Mouse (Mus musculus) heart, adult 10 weeks (tissue): Measurements from ENCODE around the gene Ddb1. TPM values are rescaled to one million over a fixed set of nuclear protein-coding genes. Genes with fewer than 3 reads are reported as not detected.

Source experiments
- polyA plus RNA-seq: library from polyadenylated mRNA; stranded (reverse); fragments of 350-450 nt; fragmentation: Illumina TruSeq; extraction: RNeasy Lipid Tissue Mini Kit (QIAGEN cat#74804); gene quantifications from one replicate; pipeline ENCODE4 v1.2.3, GENCODE M21; 2014; ENCODE audit warnings: low read depth, low replicate concordance

The Ddb1 gene
- 142 TPM for polyA plus RNA-seq

DNA sequence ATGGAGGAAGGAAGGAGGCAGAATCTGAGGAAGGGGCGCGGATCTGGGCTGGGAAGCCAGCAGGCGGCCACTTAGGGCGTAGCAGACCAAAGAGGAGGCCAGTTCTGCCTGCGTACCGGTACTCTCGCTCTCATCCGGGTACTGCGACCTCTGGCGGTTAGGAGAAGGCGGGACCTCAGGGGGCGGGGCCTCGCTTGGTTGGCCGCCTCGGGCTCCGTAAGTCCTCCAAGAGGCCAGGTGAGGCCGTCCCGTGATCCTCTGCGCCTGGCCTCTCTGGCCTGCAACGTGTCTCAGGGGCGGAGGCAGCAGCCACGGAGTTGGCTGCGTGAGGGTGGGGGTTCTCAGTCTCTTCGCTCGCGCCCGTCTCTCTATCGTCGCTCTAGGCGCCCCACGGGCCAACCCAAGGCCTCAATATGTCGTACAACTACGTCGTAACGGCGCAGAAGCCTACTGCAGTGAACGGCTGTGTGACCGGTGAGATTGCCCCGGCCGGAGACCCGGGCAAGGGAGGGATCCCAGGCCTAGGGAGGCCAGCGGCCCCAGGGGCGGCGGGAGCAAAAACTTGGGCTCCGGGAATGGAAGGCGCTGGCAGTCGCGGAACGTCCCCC, at the start of gene Ddb1, which contains the start of gene Tkfc:
Gene Ddb1 (plus strand): TSS at position 35 of the 608 bp plus-strand sequence.
Gene Tkfc (minus strand): TSS at position 362 of the 608 bp plus-strand sequence.

DNA sequence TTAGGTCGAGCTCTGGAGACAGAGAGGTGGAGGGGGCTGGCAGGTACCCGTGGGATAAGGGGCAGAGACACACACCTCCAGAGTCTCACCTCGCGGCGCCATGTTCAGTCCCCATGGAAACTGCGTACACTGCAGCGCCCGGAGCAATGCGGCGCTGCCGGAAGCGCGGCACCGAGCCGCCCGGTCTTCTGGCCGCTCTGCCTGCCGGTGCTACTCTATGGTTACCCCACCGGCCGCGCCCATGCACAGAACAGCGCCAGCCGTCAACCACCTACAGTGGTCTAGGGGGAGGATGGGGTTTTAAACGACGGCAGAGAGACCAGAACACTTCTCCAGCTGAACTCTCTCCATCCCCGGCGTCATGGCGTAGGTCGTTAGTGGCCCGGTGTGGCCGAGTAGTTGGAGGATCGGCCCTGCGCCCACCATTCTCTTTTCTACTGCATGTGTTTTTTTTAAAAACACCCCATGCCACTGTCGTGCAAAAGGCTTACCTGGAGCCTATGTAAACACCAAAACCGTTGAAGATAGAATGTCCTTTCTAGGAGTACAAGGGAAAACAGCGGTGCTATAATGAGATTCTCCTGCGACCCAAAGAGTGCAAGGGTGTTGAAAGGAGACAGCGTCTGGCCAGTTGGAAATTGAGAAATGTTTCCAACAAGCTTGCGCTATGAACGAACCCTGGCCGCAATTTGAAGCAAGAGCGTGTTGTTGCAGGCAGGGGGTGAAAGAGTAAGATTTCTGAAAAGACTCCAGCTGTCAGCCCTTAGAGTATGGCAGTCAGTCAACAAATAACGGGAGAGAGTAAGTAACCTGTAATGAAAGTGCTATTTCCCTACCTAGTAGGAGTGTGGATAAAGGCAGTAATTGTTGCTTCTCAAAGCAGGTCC, 49.3 kb upstream of the Ddb1 start, which contains the start of gene Tmem216:
Gene Tmem216 (minus strand): TSS at position 615 of the 887 bp plus-strand sequence.

DNA sequence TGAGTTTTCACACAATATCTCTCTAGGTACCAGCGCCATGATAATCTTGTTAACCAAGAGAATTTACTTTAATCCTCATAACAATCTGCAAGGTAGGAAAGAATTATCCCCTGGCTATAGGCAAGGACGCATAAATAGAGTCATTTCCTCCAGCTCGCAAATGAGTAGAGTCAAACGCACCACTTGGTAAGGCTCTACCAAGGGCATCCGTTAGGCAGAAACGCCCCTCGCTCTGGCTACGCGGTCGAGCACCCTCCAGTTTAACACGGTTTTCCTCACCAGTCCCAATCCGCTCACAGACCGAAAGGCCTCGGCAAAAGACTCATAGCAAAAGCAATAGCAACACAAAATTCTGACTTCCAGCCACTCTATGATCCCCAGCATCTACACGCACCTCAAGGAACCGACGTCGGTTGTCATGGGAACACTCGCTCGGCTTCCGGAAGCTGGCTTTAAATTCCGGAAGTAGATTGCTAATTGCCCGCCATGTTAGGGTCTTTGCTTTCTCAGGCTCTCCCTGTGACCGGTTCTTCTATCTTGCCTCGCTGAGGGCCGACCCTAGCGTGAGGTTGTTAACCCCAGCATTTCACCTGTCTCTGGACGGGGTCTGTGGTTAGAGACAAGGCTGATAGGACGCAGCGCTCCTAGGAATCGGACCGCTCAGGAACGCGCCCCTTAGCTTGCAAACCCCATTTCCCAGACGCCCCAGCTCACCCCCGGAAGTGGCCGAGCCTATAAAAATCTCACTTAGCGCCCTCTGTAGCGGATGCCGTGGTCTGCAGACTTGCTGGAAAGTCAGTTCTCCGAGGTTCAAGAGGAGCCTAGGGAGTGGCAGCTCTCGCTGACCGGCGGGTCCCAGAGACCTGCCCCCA, 28.2 kb upstream of the Ddb1 start, which contains the start of the genes Cyb561a3 and Tmem138:
Gene Cyb561a3 (plus strand): TSS at position 483 of the 872 bp plus-strand sequence.
Gene Tmem138 (minus strand): TSS at position 673 of the 872 bp plus-strand sequence.

DNA sequence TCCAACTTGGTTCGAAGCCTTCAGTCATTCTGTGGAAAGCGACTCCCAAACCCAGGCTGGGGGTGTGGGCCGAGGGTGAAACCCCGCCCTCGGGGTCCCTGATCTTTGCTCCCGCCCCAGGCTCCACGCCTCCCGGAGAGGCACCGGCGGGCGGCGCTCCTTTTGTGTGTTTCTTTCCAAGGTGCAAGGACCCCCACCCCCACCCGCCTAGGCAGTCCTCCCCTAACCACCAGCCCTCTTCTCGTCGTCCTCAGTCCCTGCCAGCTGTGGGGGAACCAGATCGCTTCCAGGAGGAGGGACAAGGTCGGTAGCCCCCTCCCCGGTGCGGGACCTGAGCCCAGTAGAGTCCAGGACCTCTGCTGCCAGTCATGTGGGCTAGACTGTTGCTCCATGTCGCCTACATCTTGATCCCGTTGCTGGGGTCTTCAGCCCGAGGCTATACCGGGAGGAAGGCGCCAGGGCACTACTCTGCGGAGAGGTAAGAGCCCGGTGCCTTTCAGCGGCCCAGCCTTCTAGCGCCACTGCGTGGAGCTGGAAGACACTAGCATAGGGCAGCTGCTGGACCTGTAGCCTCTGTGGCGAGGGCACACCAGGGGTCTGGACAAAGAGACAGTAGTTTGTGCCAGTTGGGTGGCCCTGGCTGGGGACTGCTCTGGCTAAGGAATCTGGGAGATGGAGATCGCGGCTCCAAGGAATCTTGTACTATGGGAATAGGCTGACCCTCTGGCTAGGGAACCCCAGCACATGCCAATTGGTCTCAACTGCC, 29.2 kb downstream of the Ddb1 start, which contains the start of gene Vwce:
Gene Vwce (plus strand): TSS at position 108 of the 766 bp plus-strand sequence.

DNA sequence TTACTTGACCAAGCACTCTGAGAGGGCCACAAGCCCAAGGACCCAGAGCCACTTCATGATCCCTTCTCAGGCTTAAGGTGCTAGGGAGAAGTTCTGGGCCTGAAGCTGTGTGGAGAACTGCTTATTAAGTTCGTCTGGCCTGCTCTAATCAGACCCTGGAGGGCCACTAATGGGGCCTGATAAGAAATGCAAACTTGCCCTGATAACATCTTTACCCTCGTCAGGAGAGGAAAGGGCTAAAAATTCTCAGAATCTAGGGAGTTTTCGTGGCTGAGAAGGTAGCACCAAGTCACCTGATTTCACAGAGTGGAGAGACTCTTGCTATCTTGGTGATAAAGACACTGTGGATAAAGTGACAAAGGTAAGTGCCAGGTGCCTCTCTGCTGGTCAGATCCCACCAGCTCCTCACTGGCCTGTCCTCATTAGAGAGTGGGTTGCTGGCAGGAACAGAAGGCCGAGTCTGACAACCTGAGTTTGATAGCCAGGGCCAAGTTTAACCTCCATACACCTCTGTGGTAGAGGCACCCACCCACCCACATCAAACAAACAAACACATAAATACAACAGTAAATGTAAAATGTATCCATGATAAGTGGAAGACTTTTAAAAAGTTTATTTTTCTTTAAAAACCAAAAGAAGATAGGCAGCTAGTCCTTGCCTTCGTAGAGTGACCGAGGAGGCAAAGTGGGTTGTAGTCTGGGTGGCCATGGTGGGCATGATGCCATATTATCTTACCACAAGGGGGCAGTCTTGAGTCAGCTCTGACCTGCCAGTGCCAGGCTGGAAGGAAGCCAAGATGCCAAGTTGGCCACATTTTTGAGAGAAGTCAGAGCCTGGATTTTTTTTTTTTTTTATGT, 73.0 kb downstream of the Ddb1 start, which contains the start of gene Pga5:
Gene Pga5 (minus strand): TSS at position 157 of the 857 bp plus-strand sequence.

Other genes with a start within 250 kb of the Ddb1 start
- gene Syt7, start 216.2 kb upstream of the Ddb1 start, polyA plus RNA-seq = 22.8 TPM
- gene Lrrc10b, start 147.9 kb upstream of the Ddb1 start, polyA plus RNA-seq = 0.34 TPM
- gene Ppp1r32, start 122.4 kb upstream of the Ddb1 start, polyA plus RNA-seq = not detected
- 37.0 TPM for gene Cpsf7, start 80.1 kb upstream of the Ddb1 start, polyA plus RNA-seq
- 69.1 TPM for gene Sdhaf2, start 79.2 kb upstream of the Ddb1 start, polyA plus RNA-seq
- gene Tmem216, start 49.1 kb upstream of the Ddb1 start, polyA plus RNA-seq = 7.0 TPM
- 14.1 TPM for gene Cyb561a3, start 28.2 kb upstream of the Ddb1 start, polyA plus RNA-seq
- 4.0 TPM for gene Tmem138, start 28.0 kb upstream of the Ddb1 start, polyA plus RNA-seq
- 6.9 TPM for gene Tkfc, start 327 bp downstream of the Ddb1 start, polyA plus RNA-seq
- gene Vwce, start 28.9 kb downstream of the Ddb1 start, polyA plus RNA-seq = not detected
- not detected for gene Pga5, start 72.7 kb downstream of the Ddb1 start, polyA plus RNA-seq
- 25.9 TPM for gene Vps37c, start 83.4 kb downstream of the Ddb1 start, polyA plus RNA-seq
- gene Cd5, start 133.7 kb downstream of the Ddb1 start, polyA plus RNA-seq = not detected
- not detected for gene Cd6, start 224.7 kb downstream of the Ddb1 start, polyA plus RNA-seq
- gene Slc15a3, start 234.4 kb downstream of the Ddb1 start, polyA plus RNA-seq = 3.0 TPM